Mouse (Mus musculus): ENCODE data around the gene Tmem160.

DNA sequence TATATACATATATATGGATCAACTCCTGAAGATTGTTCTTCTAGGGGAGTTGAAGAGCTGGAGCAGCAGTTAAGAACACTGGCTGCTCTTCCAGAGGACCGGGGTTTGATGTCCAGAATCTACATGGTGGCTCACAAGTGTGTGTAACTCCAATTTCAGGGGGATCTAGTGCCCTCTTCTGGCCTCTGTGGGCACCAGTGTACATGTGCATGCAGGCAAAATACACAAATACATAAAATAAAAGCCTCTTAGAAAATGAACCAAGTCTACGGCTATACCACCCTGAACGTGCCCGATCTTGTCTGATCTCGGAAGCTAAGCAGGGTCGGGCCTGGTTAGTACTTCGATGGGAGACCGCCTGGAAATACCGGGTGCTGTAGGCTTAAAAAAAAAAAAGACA, 19.0 kb downstream of the Tmem160 start:
- TF ChIP-seq GATA1 (IDR thresholded peaks at IDR 0.05; ENCODE audit: borderline replicate concordance, low read length) (no peak), FLI1 (IDR thresholded peaks at IDR 0.05; ENCODE audit: low read length) (no peak)

Data from megakaryocyte, embryonic 14.5 days (primary cell).